Mouse (Mus musculus): ENCODE data around the gene Gm8879. TPM values are rescaled to one million over a fixed set of nuclear protein-coding genes. Genes with fewer than 3 reads are reported as not detected.
"Not testable (repeated sequence)": the region's sequence is repeated elsewhere in the genome, so short reads cannot be mapped to it uniquely, and the experiment has no call there.

Gm8879 gene
- not detected for total RNA-seq (2021)
- long read RNA-seq, experiment 1, result 0 reads
- long read RNA-seq, experiment 2, result 0 reads

- not testable (repeated sequence) for DNase-seq (ENCODE audit: low spot score)
Measured at GRCm38 (mm10) chr5:11127334-11127733, at the start of gene Gm8879. Gene Gm8879 (plus strand): TSS chr5:11127634.

GRCm38 (mm10) chr5:11138031-11138430 lies 10.6 kb downstream of the Gm8879 start:
- not testable (repeated sequence) for DNase-seq (ENCODE audit: low spot score)

Other genes starting within 250 kb of the Gm8879 start
- gene Gm8871, start 179.8 kb upstream of the Gm8879 start, total RNA-seq (2021), result not detected
- gene Gm8857, start 179.8 kb upstream of the Gm8879 start, total RNA-seq (2021), result not detected
- not detected for gene Gm5861, start 55.4 kb downstream of the Gm8879 start, total RNA-seq (2021)
- not detected for gene Gm8890, start 128.4 kb downstream of the Gm8879 start, total RNA-seq (2021)
- not detected for gene Speer1, start 213.9 kb downstream of the Gm8879 start, total RNA-seq (2021)